Mouse (Mus musculus): Measurements from ENCODE around the gene Cass4.

DNA sequence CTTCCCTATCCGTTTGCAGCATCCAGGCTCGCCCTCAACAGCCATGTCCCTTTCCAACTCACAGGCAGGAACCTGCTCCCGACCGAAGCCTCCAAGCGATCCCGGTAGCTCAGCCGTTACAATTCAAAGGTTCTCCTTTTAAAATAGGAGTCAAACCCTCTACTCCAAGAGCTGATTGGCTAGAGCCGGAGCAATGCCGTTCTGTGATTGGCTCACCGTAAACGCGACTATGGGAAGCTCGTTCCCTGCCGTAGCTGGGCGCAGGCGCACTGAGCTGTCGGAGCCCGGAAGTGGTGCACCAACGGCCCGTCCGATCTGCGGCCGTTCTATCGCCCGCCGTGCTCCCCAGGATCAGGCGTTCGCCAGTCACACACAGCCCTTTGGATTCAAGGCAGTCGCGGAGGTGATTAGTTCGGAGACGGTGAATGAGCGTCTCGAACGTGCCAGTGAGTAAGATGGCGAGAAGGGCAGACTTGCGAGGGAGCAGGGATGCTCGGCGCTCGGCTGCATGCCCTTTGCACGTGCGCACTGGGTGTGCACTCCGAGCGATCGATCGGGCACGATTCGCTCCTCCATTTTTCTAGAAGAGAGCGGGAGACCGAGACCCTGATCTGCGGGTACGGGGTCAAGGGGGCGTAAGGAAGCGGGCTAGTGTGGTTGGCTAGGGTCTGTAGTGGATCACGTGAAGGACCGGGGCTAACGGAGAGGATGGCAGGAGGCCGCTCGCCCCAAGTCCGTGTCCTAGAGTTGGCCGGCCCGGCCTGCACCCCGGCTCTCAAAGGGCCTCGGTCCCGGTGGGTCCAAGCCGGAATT lies 23.0 kb upstream of the Cass4 start, which contains the start of the genes Aurka and Cstf1:
- peak; percentile 69; the same call in 1 of the 2 replicates for TF ChIP-seq POLR2A (IDR thresholded peaks at IDR 0.05; ENCODE audit: extremely low read depth, insufficient read depth, low read length)
- TF ChIP-seq CTCF (IDR thresholded peaks at IDR 0.05; ENCODE audit: extremely low read depth, insufficient read depth, low read length): no peak

Measured in cortical plate, adult 2 months (tissue).